Mouse (Mus musculus) lung, embryonic 14.5 days (tissue): ENCODE measurements around the gene Car4. TPM values are rescaled to one million over a fixed set of nuclear protein-coding genes. Genes with fewer than 3 reads are reported as not detected.
A peak's percentile ranks its signal among the peaks of the same experiment; 100 is the strongest.

ENCODE experiments used
- ATAC-seq: fragments of 200-750 bp; cut with Nextera tagmentation; 2 replicates; pipeline ENCODE4 v1.8.0; 2017; ENCODE audit warnings: mild to moderate bottlenecking, moderate TSS enrichment, moderate library complexity; ENCODE audit not compliant: insufficient read depth
- DNase-seq: peaks from one replicate; pipeline ENCODE4 v3.0.0-alpha.2; 2015
- H3K27ac ChIP-seq: fragments of 300-500 bp; sonication (generic); 2 replicates; pipeline ENCODE4 v1.5.1; 2014; ENCODE audit warnings: low read depth, mild to moderate bottlenecking, moderate library complexity
- H3K27me3 ChIP-seq: fragments of 300-500 bp; sonication (generic); 2 replicates; pipeline ENCODE4 v1.6.1; 2014; ENCODE audit warnings: low read length, control low read depth; ENCODE audit not compliant: insufficient read depth
- H3K36me3 ChIP-seq: fragments of 300-500 bp; sonication (generic); 2 replicates; pipeline ENCODE4 v1.6.1; 2014; ENCODE audit warnings: control low read depth; ENCODE audit not compliant: insufficient read depth
- H3K4me1 ChIP-seq: fragments of 300-500 bp; sonication (generic); 2 replicates; pipeline ENCODE4 v1.6.1; 2014; ENCODE audit warnings: antibody characterized with exemption, control low read depth; ENCODE audit not compliant: insufficient read depth
- H3K4me2 ChIP-seq: fragments of 300-500 bp; sonication (generic); 2 replicates; pipeline ENCODE4 v1.6.1; 2014; ENCODE audit warnings: mild to moderate bottlenecking
- H3K4me3 ChIP-seq: fragments of 300-500 bp; sonication (generic); 2 replicates; pipeline ENCODE4 v1.5.1; 2014; ENCODE audit warnings: low read depth, low read length
- H3K9ac ChIP-seq: fragments of 300-500 bp; sonication (generic); 2 replicates; pipeline ENCODE4 v1.6.1; 2014
- H3K9me3 ChIP-seq: fragments of 300-500 bp; sonication (generic); 2 replicates; pipeline ENCODE4 v1.6.1; 2016; ENCODE audit warnings: low read depth, low read length, control low read depth
- CTCF ChIP-seq: IDR thresholded peaks from 2 replicates; pipeline ENCODE4 v1.5.1; 2016; ENCODE audit warnings: antibody characterized with exemption, low read depth
- WGBS: fragments of 180-500 bp; shearing (Covaris S2); extraction: QIAGEN DNeasy Blood & Tissue Kit; methylation state at CpG from one replicate; pipeline ENCODE4 v1.1.7; 2014; 5-methylcytosine and 5-hydroxymethylcytosine counted together
- polyA plus RNA-seq: library from polyadenylated mRNA; unstranded; fragments of >200 nt; fragmentation: Nextera tagmentation; extraction: Ambion mirVana; gene quantifications from 2 replicates; pipeline ENCODE4 v1.2.1, GENCODE M21; 2014

The Car4 gene
- polyA plus RNA-seq: 0.28 and 0.54 TPM in 2 replicates

- WGBS: under 1% methylated on average over 49 of the region's 49 CpGs
- peak within 1 kb of the TSS; percentile 55 for H3K4me2 ChIP-seq
- no peaks in the 10 kb centered on the region for H3K9me3 ChIP-seq
- H3K27me3 ChIP-seq: peaks cover 34% of the 10 kb centered on the region
- H3K4me1 ChIP-seq: no peaks in the 10 kb centered on the region
- TF ChIP-seq CTCF: no peak
- no peak for ATAC-seq
- peak; percentile 15 for DNase-seq
- no peak within 1 kb of the TSS for H3K9ac ChIP-seq
- H3K4me3 ChIP-seq: peak within 1 kb of the TSS; percentile 17; the same call in 1 of the 2 replicates
- no peaks in the 10 kb centered on the region for H3K36me3 ChIP-seq
- H3K27ac ChIP-seq: no peak within 1 kb of the TSS
Measured at GRCm38 (mm10) chr11:84957591-84958270, at the start of gene Car4. Gene Car4 (plus strand): TSS chr11:84957786.

GRCm38 (mm10) chr11:84908480-84908879, 49.1 kb upstream of the Car4 start:
- no peak overlapping the region for H3K4me3 ChIP-seq
- no peak overlapping the region for H3K4me2 ChIP-seq
- ATAC-seq (no peak), DNase-seq (no peak)
- no peak overlapping the region for H3K9ac ChIP-seq
- peaks cover 92% of the 10 kb centered on the region for H3K36me3 ChIP-seq
- 91% methylated on average over 6 of the region's 6 CpGs for WGBS
- H3K27me3 ChIP-seq: no peaks in the 10 kb centered on the region
- H3K9me3 ChIP-seq: no peaks in the 10 kb centered on the region
- TF ChIP-seq CTCF: no peak
- no peak overlapping the region for H3K27ac ChIP-seq
- H3K4me1 ChIP-seq: no peaks in the 10 kb centered on the region

- ATAC-seq: no peak
- DNase-seq: no peak
- 85% methylated on average over 4 of the region's 4 CpGs for WGBS
- H3K9ac ChIP-seq: no peak overlapping the region
- TF ChIP-seq CTCF: no peak
- no peak overlapping the region for H3K27ac ChIP-seq
- no peaks in the 10 kb centered on the region for H3K9me3 ChIP-seq
- H3K4me2 ChIP-seq: no peak overlapping the region
- no peak overlapping the region for H3K4me3 ChIP-seq
- no peaks in the 10 kb centered on the region for H3K27me3 ChIP-seq
- H3K36me3 ChIP-seq: peaks cover 85% of the 10 kb centered on the region
- no peaks in the 10 kb centered on the region for H3K4me1 ChIP-seq
Measured at GRCm38 (mm10) chr11:84910411-84910810, 47.2 kb upstream of the Car4 start.

- Histone ChIP-seq H3K4me2 (peak overlapping the region; percentile 74; the same call in 1 of the 2 replicates), H3K9ac (no peak overlapping the region), H3K36me3 (peaks cover 44% of the 10 kb centered on the region), H3K27ac (no peak overlapping the region), H3K4me3 (no peak overlapping the region), H3K9me3 (no peaks in the 10 kb centered on the region), H3K4me1 (no peaks in the 10 kb centered on the region), H3K27me3 (no peaks in the 10 kb centered on the region)
- peak; percentile 4 for DNase-seq
- no peak for TF ChIP-seq CTCF
- no peak for ATAC-seq
- WGBS: 78% methylated on average over 5 of the region's 5 CpGs
Measured at GRCm38 (mm10) chr11:84914673-84915072, 42.9 kb upstream of the Car4 start.

- WGBS: 4% methylated on average over 34 of the region's 34 CpGs
- H3K4me2 ChIP-seq: peak within 1 kb of the TSS; percentile 74
- DNase-seq (peak; percentile 94), ATAC-seq (peak; percentile 93)
- H3K9ac ChIP-seq: peak within 1 kb of the TSS; percentile 89
- no peak within 1 kb of the TSS for H3K27ac ChIP-seq
- peak within 1 kb of the TSS; percentile 94 for H3K4me3 ChIP-seq
- H3K9me3 ChIP-seq: no peaks in the 10 kb centered on the region
- peaks cover 30% of the 10 kb centered on the region for H3K36me3 ChIP-seq
- no peak for TF ChIP-seq CTCF
- no peaks in the 10 kb centered on the region for H3K4me1 ChIP-seq
- no peaks in the 10 kb centered on the region for H3K27me3 ChIP-seq
Measured at GRCm38 (mm10) chr11:84916053-84916702, 41.4 kb upstream of the Car4 start, which contains the start of gene Znhit3. Gene Znhit3 (minus strand): TSS chr11:84916366.

- Histone ChIP-seq H3K4me2 (peak overlapping the region; percentile 74), H3K4me1 (no peaks in the 10 kb centered on the region), H3K27me3 (no peaks in the 10 kb centered on the region), H3K27ac (no peak overlapping the region), H3K9ac (peak overlapping the region; percentile 89; the same call in 1 of the 2 replicates), H3K9me3 (no peaks in the 10 kb centered on the region), H3K4me3 (peak overlapping the region; percentile 94), H3K36me3 (peaks cover 25% of the 10 kb centered on the region; the same call in 1 of the 2 replicates)
- DNase-seq (no peak), ATAC-seq (no peak)
- no peak for TF ChIP-seq CTCF
- WGBS: 55% methylated on average over 7 of the region's 7 CpGs
Measured at GRCm38 (mm10) chr11:84916703-84917300, 40.8 kb upstream of the Car4 start.

GRCm38 (mm10) chr11:84918425-84918824, 39.2 kb upstream of the Car4 start:
- 5% methylated on average over 16 of the region's 16 CpGs for WGBS
- H3K4me2 ChIP-seq: peak overlapping the region; percentile 46
- H3K27me3 ChIP-seq: no peaks in the 10 kb centered on the region
- H3K4me1 ChIP-seq: no peaks in the 10 kb centered on the region
- H3K27ac ChIP-seq: no peak overlapping the region
- H3K4me3 ChIP-seq: no peak overlapping the region
- H3K36me3 ChIP-seq: peaks cover 10% of the 10 kb centered on the region; the same call in 1 of the 2 replicates
- peak overlapping the region; percentile 20; the same call in 1 of the 2 replicates for H3K9ac ChIP-seq
- ATAC-seq (0 out of 2 replicates have a peak, but pooled peaks have one; percentile 64), DNase-seq (peak; percentile 93)
- no peaks in the 10 kb centered on the region for H3K9me3 ChIP-seq
- TF ChIP-seq CTCF: peak; percentile 95
